Mouse (Mus musculus) heart, embryonic 15.5 days (tissue): ENCODE results near the gene Siglece. TPM values are rescaled to one million over a fixed set of nuclear protein-coding genes. Genes with fewer than 3 reads are reported as not detected.
"Not testable (repeated sequence)": the region's sequence is repeated elsewhere in the genome, so short reads cannot be mapped to it uniquely, and the experiment has no call there.

Source experiments
- ATAC-seq: fragments of 200-750 bp; cut with Nextera tagmentation; replicated peaks from 2 replicates; pipeline ENCODE4 v1.8.0; 2017; ENCODE audit warnings: low read depth, moderate TSS enrichment; ENCODE audit not compliant: insufficient number of reproducible peaks, insufficient read depth, low FRiP score
- H3K27ac ChIP-seq: fragments of 300-500 bp; sonication (generic); 2 replicates; pipeline ENCODE4 v1.5.1; 2015; ENCODE audit warnings: mild to moderate bottlenecking, inconsistent platforms
- H3K27me3 ChIP-seq: fragments of 300-500 bp; sonication (generic); 2 replicates; pipeline ENCODE4 v1.6.1; 2015; ENCODE audit warnings: inconsistent platforms
- H3K36me3 ChIP-seq: fragments of 300-500 bp; sonication (generic); 2 replicates; pipeline ENCODE4 v1.6.1; 2015; ENCODE audit warnings: mild to moderate bottlenecking, inconsistent platforms
- H3K4me1 ChIP-seq: fragments of 300-500 bp; sonication (generic); replicated peaks from 2 replicates; pipeline ENCODE4 v1.6.1; 2015; ENCODE audit warnings: inconsistent platforms
- H3K4me2 ChIP-seq: fragments of 300-500 bp; sonication (generic); 2 replicates; pipeline ENCODE4 v1.6.1; 2015; ENCODE audit warnings: inconsistent platforms, mild to moderate bottlenecking, moderate library complexity
- H3K4me3 ChIP-seq: fragments of 300-500 bp; sonication (generic); 2 replicates; pipeline ENCODE4 v1.5.1; 2015; ENCODE audit warnings: mild to moderate bottlenecking, inconsistent platforms
- H3K9ac ChIP-seq: fragments of 300-500 bp; sonication (generic); 2 replicates; pipeline ENCODE4 v1.6.1; 2015; ENCODE audit warnings: mild to moderate bottlenecking, inconsistent platforms
- H3K9me3 ChIP-seq: fragments of 300-500 bp; sonication (generic); replicated peaks from 2 replicates; pipeline ENCODE4 v1.6.1; 2016; ENCODE audit warnings: inconsistent platforms
- WGBS: fragments of 180-500 bp; shearing (Covaris S2); methylation state at CpG from one replicate; pipeline ENCODE4 v1.1.7; 2015; ENCODE audit warnings: mixed read lengths; 5-methylcytosine and 5-hydroxymethylcytosine counted together
- polyA plus RNA-seq: library from polyadenylated mRNA; unstranded; fragments of >200 nt; fragmentation: Nextera tagmentation; extraction: Ambion mirVana; gene quantifications from 2 replicates; pipeline ENCODE4 v1.2.1, GENCODE M21; 2015

Gene Siglece
- polyA plus RNA-seq = 0.47 and 1.0 TPM in 2 replicates

- 50% methylated on average over 1 of the region's 1 CpGs for WGBS
- no peaks in the 10 kb centered on the region; the same call in 1 of the 2 replicates for H3K27me3 ChIP-seq
Observed at GRCm38 (mm10) chr7:43660002-43660401, at the start of gene Siglece. Gene Siglece (minus strand): TSS chr7:43660161.

GRCm38 (mm10) chr7:43690118-43690517, 30.2 kb upstream of the Siglece start, which contains the start of gene Klk14:
Gene Klk14 (plus strand): TSS chr7:43690418.
- H3K27me3 ChIP-seq = no peaks in the 10 kb centered on the region
- H3K4me3 ChIP-seq = no peak within 1 kb of the TSS
- ATAC-seq = no peak
- no peaks in the 10 kb centered on the region for H3K4me1 ChIP-seq
- no peak within 1 kb of the TSS for H3K27ac ChIP-seq
- no peak within 1 kb of the TSS for H3K4me2 ChIP-seq
- no peak within 1 kb of the TSS for H3K9ac ChIP-seq
- no peaks in the 10 kb centered on the region for H3K36me3 ChIP-seq
- H3K9me3 ChIP-seq = no peaks in the 10 kb centered on the region

More at GRCm38 (mm10) chr7:43660002-43660401, at the start of gene Siglece:
- Histone ChIP-seq H3K36me3 (no peaks in the 10 kb centered on the region), H3K27ac (no peak within 1 kb of the TSS), H3K9ac (no peak within 1 kb of the TSS), H3K4me3 (no peak within 1 kb of the TSS), H3K9me3 (no peaks in the 10 kb centered on the region), H3K4me2 (no peak within 1 kb of the TSS), H3K4me1 (no peaks in the 10 kb centered on the region)
- no peak for ATAC-seq

GRCm38 (mm10) chr7:43685088-43685487, 25.1 kb upstream of the Siglece start:
- ATAC-seq = no peak
- H3K9me3 ChIP-seq = no peaks in the 10 kb centered on the region
- no peaks in the 10 kb centered on the region for H3K36me3 ChIP-seq
- no peaks in the 10 kb centered on the region for H3K4me1 ChIP-seq
- 48% methylated on average over 7 of the region's 7 CpGs for WGBS
- no peak overlapping the region for H3K27ac ChIP-seq
- H3K4me2 ChIP-seq = no peak overlapping the region
- no peak overlapping the region for H3K4me3 ChIP-seq
- no peak overlapping the region for H3K9ac ChIP-seq
- H3K27me3 ChIP-seq = no peaks in the 10 kb centered on the region

GRCm38 (mm10) chr7:43682511-43682910, 22.6 kb upstream of the Siglece start:
- not testable (repeated sequence) for H3K4me1 ChIP-seq, H3K9me3 ChIP-seq, H3K27ac ChIP-seq, H3K4me2 ChIP-seq, H3K4me3 ChIP-seq, H3K9ac ChIP-seq, ATAC-seq, H3K36me3 ChIP-seq, H3K27me3 ChIP-seq
- WGBS = 31% methylated on average over 1 of the region's 1 CpGs

GRCm38 (mm10) chr7:43680960-43681359, 21.0 kb upstream of the Siglece start:
- WGBS = 23% methylated on average over 5 of the region's 5 CpGs

GRCm38 (mm10) chr7:43678517-43678916, 18.6 kb upstream of the Siglece start:
- no peak for ATAC-seq

More at GRCm38 (mm10) chr7:43680960-43681359, 21.0 kb upstream of the Siglece start:
- H3K27me3 ChIP-seq = no peaks in the 10 kb centered on the region
- peaks cover 21% of the 10 kb centered on the region for H3K36me3 ChIP-seq
- no peak for ATAC-seq
- no peak overlapping the region for H3K4me3 ChIP-seq
- H3K9me3 ChIP-seq = no peaks in the 10 kb centered on the region
- no peak overlapping the region for H3K4me2 ChIP-seq
- no peaks in the 10 kb centered on the region for H3K4me1 ChIP-seq
- H3K9ac ChIP-seq = no peak overlapping the region
- no peak overlapping the region for H3K27ac ChIP-seq

GRCm38 (mm10) chr7:43675091-43675490, 15.1 kb upstream of the Siglece start:
- H3K27ac ChIP-seq = no peak overlapping the region
- H3K4me1 ChIP-seq = peaks cover 7% of the 10 kb centered on the region
- WGBS = 87% methylated on average over 32 of the region's 32 CpGs
- no peak overlapping the region for H3K4me2 ChIP-seq
- H3K36me3 ChIP-seq = peaks cover 32% of the 10 kb centered on the region
- H3K4me3 ChIP-seq = no peak overlapping the region
- H3K9ac ChIP-seq = no peak overlapping the region
- H3K27me3 ChIP-seq = no peaks in the 10 kb centered on the region
- no peak for ATAC-seq
- no peaks in the 10 kb centered on the region for H3K9me3 ChIP-seq

More at GRCm38 (mm10) chr7:43678517-43678916, 18.6 kb upstream of the Siglece start:
- Histone ChIP-seq H3K4me1 (no peaks in the 10 kb centered on the region), H3K27ac (no peak overlapping the region), H3K27me3 (no peaks in the 10 kb centered on the region), H3K9me3 (no peaks in the 10 kb centered on the region), H3K4me3 (no peak overlapping the region), H3K9ac (no peak overlapping the region), H3K36me3 (peaks cover 32% of the 10 kb centered on the region), H3K4me2 (no peak overlapping the region)

- H3K4me1 ChIP-seq = peaks cover 7% of the 10 kb centered on the region
- peaks cover 28% of the 10 kb centered on the region for H3K36me3 ChIP-seq
- H3K4me2 ChIP-seq = peak overlapping the region; percentile 74
- ATAC-seq = no peak
- 16% methylated on average over 10 of the region's 10 CpGs for WGBS
- H3K9me3 ChIP-seq = no peaks in the 10 kb centered on the region
- no peaks in the 10 kb centered on the region for H3K27me3 ChIP-seq
- H3K27ac ChIP-seq = no peak overlapping the region
- peak overlapping the region; percentile 71 for H3K4me3 ChIP-seq
- peak overlapping the region; percentile 64 for H3K9ac ChIP-seq
Observed at GRCm38 (mm10) chr7:43672581-43673260, 12.8 kb upstream of the Siglece start.

- H3K4me2 ChIP-seq = peak within 1 kb of the TSS; percentile 74
- peak; percentile 98 for ATAC-seq
- under 1% methylated on average over 26 of the region's 26 CpGs for WGBS
Observed at GRCm38 (mm10) chr7:43671809-43672580, 12.0 kb upstream of the Siglece start, which contains the start of gene Ctu1. Gene Ctu1 (plus strand): TSS chr7:43672016.

GRCm38 (mm10) chr7:43671064-43671808, 11.3 kb upstream of the Siglece start:
- Histone ChIP-seq H3K4me3 (peak overlapping the region; percentile 71), H3K36me3 (peaks cover 14% of the 10 kb centered on the region), H3K4me1 (peaks cover 7% of the 10 kb centered on the region), H3K27ac (peak overlapping the region; percentile 72), H3K4me2 (peak overlapping the region; percentile 74), H3K27me3 (no peaks in the 10 kb centered on the region), H3K9ac (no peak overlapping the region), H3K9me3 (no peaks in the 10 kb centered on the region)
- no peak for ATAC-seq
- 65% methylated on average over 11 of the region's 11 CpGs for WGBS

More at GRCm38 (mm10) chr7:43671809-43672580, 12.0 kb upstream of the Siglece start, which contains the start of gene Ctu1:
- peak within 1 kb of the TSS; percentile 72 for H3K27ac ChIP-seq
- no peaks in the 10 kb centered on the region for H3K9me3 ChIP-seq
- peak within 1 kb of the TSS; percentile 71 for H3K4me3 ChIP-seq
- peaks cover 21% of the 10 kb centered on the region for H3K36me3 ChIP-seq
- H3K27me3 ChIP-seq = no peaks in the 10 kb centered on the region
- H3K4me1 ChIP-seq = peaks cover 7% of the 10 kb centered on the region
- H3K9ac ChIP-seq = peak within 1 kb of the TSS; percentile 64

- Histone ChIP-seq H3K36me3 (no peaks in the 10 kb centered on the region), H3K27me3 (no peaks in the 10 kb centered on the region), H3K27ac (no peak overlapping the region), H3K4me1 (peaks cover 7% of the 10 kb centered on the region), H3K9me3 (no peaks in the 10 kb centered on the region), H3K4me2 (no peak overlapping the region), H3K4me3 (no peak overlapping the region), H3K9ac (no peak overlapping the region)
- no peak for ATAC-seq
- WGBS = 21% methylated on average over 3 of the region's 3 CpGs
Observed at GRCm38 (mm10) chr7:43668582-43668981, 8.6 kb upstream of the Siglece start.
